Mouse (Mus musculus): ENCODE measurements around the gene Anks6. TPM values are rescaled to one million over a fixed set of nuclear protein-coding genes. Genes with fewer than 3 reads are reported as not detected.

Anks6 gene
- polyA plus RNA-seq, 1 experiment from 2014 or later, result 4.1 TPM

DNA sequence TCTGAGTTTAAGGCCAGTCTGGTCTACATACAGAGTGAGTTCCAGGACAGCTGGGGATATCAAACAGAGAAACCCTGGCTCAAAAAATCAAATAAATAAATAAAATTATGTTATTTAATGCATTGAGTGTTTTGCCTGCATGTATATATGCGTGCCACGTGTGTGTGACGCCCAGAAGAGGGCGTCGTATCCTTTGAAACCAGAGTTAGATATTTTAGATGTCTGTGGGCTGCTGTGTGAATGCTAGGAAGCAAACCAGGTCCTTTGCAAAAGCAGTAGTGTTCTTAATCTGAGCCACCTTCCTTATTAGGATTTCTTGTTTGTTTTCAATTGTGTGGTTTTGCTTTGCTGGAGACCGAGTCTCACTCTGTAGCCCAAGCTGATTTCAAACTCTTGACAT is 78.9 kb downstream of the Anks6 start:
- 88% methylated on average over 6 of the region's 6 CpGs for WGBS
- Histone ChIP-seq H3K4me2 (no peak overlapping the region), H3K4me1 (replicated peaks) (peaks cover 8% of the 10 kb centered on the region; the same call in 1 of the 2 replicates), H3K27me3 (no peaks in the 10 kb centered on the region), H3K9me3 (no peaks in the 10 kb centered on the region), H3K36me3 (no peaks in the 10 kb centered on the region), H3K9ac (no peak overlapping the region), H3K27ac (no peak overlapping the region), H3K4me3 (no peak overlapping the region)
- ATAC-seq (ENCODE audit: low FRiP score), result no peak

DNA sequence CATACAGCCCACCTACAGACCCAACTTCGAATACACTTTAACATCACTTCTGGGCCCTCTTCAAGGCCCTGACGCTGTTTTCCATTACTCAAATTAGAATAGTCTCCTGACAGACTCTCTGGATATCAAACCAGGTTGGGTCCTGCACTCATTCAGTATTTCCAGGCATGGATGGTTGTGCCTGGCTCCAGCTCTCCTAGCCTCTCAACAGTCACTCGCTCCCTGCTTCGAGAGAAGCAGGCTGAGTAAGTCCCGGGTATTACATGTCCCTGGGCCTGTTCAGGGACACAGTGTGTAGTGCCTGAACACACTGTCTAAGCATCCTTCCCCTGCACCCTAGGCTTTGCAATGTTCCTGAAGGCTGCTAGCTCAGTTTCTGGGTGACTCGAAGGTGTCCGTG is 80.1 kb downstream of the Anks6 start:
- 93% methylated on average over 7 of the region's 7 CpGs for WGBS
- H3K4me2 ChIP-seq, result no peak overlapping the region
- ATAC-seq (ENCODE audit: low FRiP score), result no peak
- H3K4me1 ChIP-seq (replicated peaks), result peaks cover 8% of the 10 kb centered on the region; the same call in 1 of the 2 replicates
- no peak overlapping the region for H3K27ac ChIP-seq
- no peaks in the 10 kb centered on the region for H3K9me3 ChIP-seq
- H3K27me3 ChIP-seq, result no peaks in the 10 kb centered on the region
- no peaks in the 10 kb centered on the region for H3K36me3 ChIP-seq
- no peak overlapping the region for H3K4me3 ChIP-seq
- no peak overlapping the region for H3K9ac ChIP-seq

DNA sequence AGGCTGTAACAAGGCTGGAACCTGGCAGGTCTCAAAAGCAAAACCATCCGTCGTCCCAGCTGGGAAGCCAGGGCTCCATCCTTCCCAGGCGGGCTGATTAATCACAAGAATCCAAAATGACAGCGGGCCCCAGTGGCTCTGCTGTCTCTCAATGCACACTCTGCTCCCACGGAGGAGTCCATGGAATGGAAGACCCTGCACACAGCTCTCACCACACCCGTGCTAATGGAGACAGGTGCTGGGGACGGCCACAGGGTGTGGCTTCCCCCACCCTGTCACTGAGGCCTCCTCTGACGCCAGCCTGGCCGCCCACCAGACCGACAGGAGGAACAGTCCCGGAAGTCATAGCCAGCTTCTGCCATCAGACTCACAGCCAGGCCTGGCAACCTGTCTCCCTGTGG is 80.6 kb downstream of the Anks6 start:
- H3K4me1 ChIP-seq (replicated peaks), result peaks cover 8% of the 10 kb centered on the region; the same call in 1 of the 2 replicates
- no peaks in the 10 kb centered on the region for H3K36me3 ChIP-seq
- H3K4me2 ChIP-seq, result no peak overlapping the region
- peak overlapping the region; percentile 63; the same call in 1 of the 2 replicates for H3K27ac ChIP-seq
- WGBS, result 78% methylated on average over 11 of the region's 11 CpGs
- ATAC-seq (ENCODE audit: low FRiP score), result 0 out of 2 replicates have a peak, but pooled peaks have one; percentile 30
- no peaks in the 10 kb centered on the region for H3K9me3 ChIP-seq
- no peak overlapping the region for H3K4me3 ChIP-seq
- no peaks in the 10 kb centered on the region for H3K27me3 ChIP-seq
- peak overlapping the region; percentile 2; the same call in 1 of the 2 replicates for H3K9ac ChIP-seq

DNA sequence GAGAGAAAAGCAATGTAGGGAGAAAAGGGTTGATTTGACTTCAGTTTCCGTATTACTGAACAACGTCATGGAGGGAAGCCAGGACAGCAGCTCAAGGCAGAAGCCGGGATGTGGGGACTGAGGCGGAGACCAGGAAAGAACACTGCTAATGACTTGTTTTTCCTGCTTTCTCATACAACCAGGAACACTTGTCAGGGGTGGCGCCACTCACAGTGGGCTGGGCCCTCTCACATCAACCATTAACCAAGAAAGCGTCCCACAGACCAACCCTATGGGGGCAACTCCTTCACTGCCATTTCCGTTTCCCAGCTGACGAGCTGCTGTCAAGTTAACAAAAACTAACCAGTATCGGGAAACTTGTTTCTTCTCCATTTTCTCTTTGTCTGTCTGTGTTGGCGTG is 83.9 kb downstream of the Anks6 start:
- H3K36me3 ChIP-seq, result no peaks in the 10 kb centered on the region
- H3K4me3 ChIP-seq, result no peak overlapping the region
- H3K4me2 ChIP-seq, result no peak overlapping the region
- no peak overlapping the region for H3K27ac ChIP-seq
- no peak for ATAC-seq (ENCODE audit: low FRiP score)
- H3K9ac ChIP-seq, result no peak overlapping the region
- no peaks in the 10 kb centered on the region for H3K9me3 ChIP-seq
- peaks cover 8% of the 10 kb centered on the region; the same call in 1 of the 2 replicates for H3K4me1 ChIP-seq (replicated peaks)
- no peaks in the 10 kb centered on the region for H3K27me3 ChIP-seq
- 82% methylated on average over 10 of the region's 10 CpGs for WGBS

DNA sequence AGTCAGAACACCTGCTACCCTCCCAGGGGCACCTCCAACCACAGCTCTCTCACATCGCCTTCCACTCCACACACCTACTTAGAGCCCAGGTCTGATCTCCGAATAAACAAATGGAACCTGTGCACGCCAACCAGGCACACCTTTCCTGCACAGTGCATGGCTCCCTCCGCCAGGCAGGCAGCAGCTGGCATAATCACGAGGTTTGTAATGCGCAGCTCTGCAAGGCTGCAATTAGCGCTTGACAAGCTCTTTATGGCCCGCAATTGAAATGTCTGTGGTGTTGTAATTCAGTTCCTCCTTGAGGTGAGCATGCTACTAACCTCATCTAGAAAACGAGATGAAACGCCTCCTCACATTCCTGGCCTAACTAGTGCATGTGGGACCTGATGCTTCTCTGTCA is 89.2 kb downstream of the Anks6 start:
- Histone ChIP-seq H3K27me3 (no peaks in the 10 kb centered on the region), H3K9ac (no peak overlapping the region), H3K4me3 (no peak overlapping the region), H3K27ac (no peak overlapping the region), H3K4me1 (replicated peaks) (peaks cover 2% of the 10 kb centered on the region; the same call in 1 of the 2 replicates), H3K36me3 (no peaks in the 10 kb centered on the region), H3K4me2 (no peak overlapping the region), H3K9me3 (no peaks in the 10 kb centered on the region; the same call in 1 of the 2 replicates)
- no peak for ATAC-seq (ENCODE audit: low FRiP score)
- WGBS, result 82% methylated on average over 10 of the region's 10 CpGs

DNA sequence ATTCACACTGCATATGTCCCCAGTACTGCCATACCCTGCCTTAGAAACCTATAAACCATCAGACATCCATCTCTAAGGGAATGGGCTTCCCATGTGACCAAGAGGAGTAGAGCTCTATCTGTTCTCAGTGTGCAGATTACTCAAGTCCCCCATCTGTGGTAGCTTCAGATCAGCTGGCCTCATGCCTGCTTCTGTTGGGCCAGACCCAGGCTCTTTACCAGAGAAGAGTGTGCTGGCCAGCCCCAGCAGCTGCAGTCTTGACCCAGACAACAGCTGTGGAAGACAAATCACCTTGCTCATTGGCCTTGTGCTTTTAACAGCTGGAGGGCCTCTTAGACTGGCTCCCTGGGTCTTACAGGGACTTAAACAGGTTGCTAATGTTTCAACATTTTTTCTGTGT is 90.7 kb downstream of the Anks6 start:
- H3K4me1 ChIP-seq (replicated peaks), result peaks cover 6% of the 10 kb centered on the region
- no peak overlapping the region for H3K27ac ChIP-seq
- H3K9me3 ChIP-seq, result no peaks in the 10 kb centered on the region; the same call in 1 of the 2 replicates
- H3K27me3 ChIP-seq, result no peaks in the 10 kb centered on the region
- no peak overlapping the region for H3K4me3 ChIP-seq
- ATAC-seq (ENCODE audit: low FRiP score), result no peak
- no peak overlapping the region for H3K9ac ChIP-seq
- no peaks in the 10 kb centered on the region for H3K36me3 ChIP-seq
- H3K4me2 ChIP-seq, result no peak overlapping the region

Other genes with a start within 250 kb of the Anks6 start
- 4.0 and 4.8 TPM in 2 replicates for gene Gabbr2, start 65.6 kb downstream of the Anks6 start, polyA plus RNA-seq (2015; fragmentation: Nextera tagmentation; extraction: Ambion mirVana)
- 1.1 and 1.5 TPM in 2 replicates for gene Galnt12, start 34.5 kb upstream of the Anks6 start, polyA plus RNA-seq (2015; fragmentation: Nextera tagmentation; extraction: Ambion mirVana)
- gene Col15a1, start 150.7 kb upstream of the Anks6 start, polyA plus RNA-seq (2015; fragmentation: Nextera tagmentation; extraction: Ambion mirVana), result 2.9 and 3.7 TPM in 2 replicates

Measured in hindbrain, embryonic 13.5 days (tissue).